Mouse (Mus musculus): ENCODE measurements at regions not wholly inside any gene's neighbourhood (a gene's known extent, or its start where the extent isn't known, plus 50 kb on each side); places are given as distances from the start of the nearest gene placed in this dataset.

GRCm38 (mm10) chr13:6178362-6179070 is 317.2 kb downstream of the Klf6 start:
- ATAC-seq (ENCODE audit: insufficient number of reproducible peaks, low FRiP score) = no peak
- Histone ChIP-seq H3K4me1 (replicated peaks) (no peaks in the 10 kb centered on the region), H3K4me2 (no peak overlapping the region), H3K27ac (ENCODE audit: poor library complexity, severe bottlenecking) (no peak overlapping the region), H3K36me3 (no peaks in the 10 kb centered on the region), H3K27me3 (replicated peaks) (no peaks in the 10 kb centered on the region), H3K4me3 (no peak overlapping the region), H3K9ac (no peak overlapping the region), H3K9me3 (replicated peaks) (no peaks in the 10 kb centered on the region)
- 69% methylated on average over 9 of the region's 9 CpGs for WGBS

GRCm38 (mm10) chr13:6189133-6189532 is 327.9 kb downstream of the Klf6 start:
- Histone ChIP-seq H3K9me3 (replicated peaks) (no peaks in the 10 kb centered on the region), H3K4me3 (no peak overlapping the region), H3K9ac (no peak overlapping the region), H3K4me2 (no peak overlapping the region), H3K4me1 (replicated peaks) (peaks cover 6% of the 10 kb centered on the region), H3K36me3 (no peaks in the 10 kb centered on the region), H3K27ac (ENCODE audit: poor library complexity, severe bottlenecking) (no peak overlapping the region), H3K27me3 (replicated peaks) (no peaks in the 10 kb centered on the region)
- WGBS = 80% methylated on average over 3 of the region's 3 CpGs
- no peak for ATAC-seq (ENCODE audit: insufficient number of reproducible peaks, low FRiP score)

DNA sequence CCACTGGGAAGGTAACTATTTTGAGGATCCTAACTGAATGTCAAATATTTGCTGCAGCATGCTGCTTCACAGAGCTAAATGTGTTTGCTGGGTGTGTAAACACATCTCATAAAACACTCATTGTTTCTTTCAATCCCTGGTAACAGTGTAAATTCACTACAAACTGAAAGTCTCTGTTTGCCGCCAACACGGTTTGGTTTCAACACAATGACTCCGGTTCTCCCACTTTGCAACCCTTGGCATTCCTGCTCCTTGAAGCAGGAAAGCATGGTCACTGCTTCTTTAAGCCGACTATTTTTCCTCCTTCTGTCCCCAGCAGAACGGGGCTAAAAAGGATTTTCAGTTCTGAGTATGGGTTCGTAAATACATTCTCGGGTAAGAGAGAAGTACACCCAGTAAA is 328.3 kb downstream of the Klf6 start:
- no peak overlapping the region for H3K27ac ChIP-seq (ENCODE audit: poor library complexity, severe bottlenecking)
- H3K9me3 ChIP-seq (replicated peaks) = no peaks in the 10 kb centered on the region
- H3K4me1 ChIP-seq (replicated peaks) = peaks cover 10% of the 10 kb centered on the region
- ATAC-seq (ENCODE audit: insufficient number of reproducible peaks, low FRiP score) = no peak
- H3K36me3 ChIP-seq = no peaks in the 10 kb centered on the region
- H3K4me2 ChIP-seq = no peak overlapping the region
- no peak overlapping the region for H3K4me3 ChIP-seq
- H3K9ac ChIP-seq = no peak overlapping the region
- 64% methylated on average over 7 of the region's 7 CpGs for WGBS
- H3K27me3 ChIP-seq (replicated peaks) = no peaks in the 10 kb centered on the region

- Histone ChIP-seq H3K9me3 (replicated peaks) (no peaks in the 10 kb centered on the region), H3K4me2 (no peak overlapping the region), H3K27ac (ENCODE audit: poor library complexity, severe bottlenecking) (no peak overlapping the region), H3K9ac (no peak overlapping the region), H3K27me3 (replicated peaks) (no peaks in the 10 kb centered on the region), H3K4me1 (replicated peaks) (peaks cover 10% of the 10 kb centered on the region), H3K4me3 (no peak overlapping the region), H3K36me3 (no peaks in the 10 kb centered on the region)
- WGBS = 84% methylated on average over 7 of the region's 7 CpGs
- no peak for ATAC-seq (ENCODE audit: insufficient number of reproducible peaks, low FRiP score)
Observed at GRCm38 (mm10) chr13:6191186-6191914, 330.1 kb downstream of the Klf6 start.

GRCm38 (mm10) chr13:6191915-6192295 is 330.6 kb downstream of the Klf6 start:
- H3K4me1 ChIP-seq (replicated peaks) = peaks cover 10% of the 10 kb centered on the region
- H3K27me3 ChIP-seq (replicated peaks) = no peaks in the 10 kb centered on the region
- no peaks in the 10 kb centered on the region for H3K9me3 ChIP-seq (replicated peaks)
- H3K4me2 ChIP-seq = no peak overlapping the region
- no peak overlapping the region for H3K4me3 ChIP-seq
- H3K27ac ChIP-seq (ENCODE audit: poor library complexity, severe bottlenecking) = no peak overlapping the region
- WGBS = 38% methylated on average over 5 of the region's 5 CpGs
- no peaks in the 10 kb centered on the region for H3K36me3 ChIP-seq
- H3K9ac ChIP-seq = no peak overlapping the region
- no peak for ATAC-seq (ENCODE audit: insufficient number of reproducible peaks, low FRiP score)

GRCm38 (mm10) chr13:6196690-6197089 is 335.4 kb downstream of the Klf6 start:
- WGBS = 78% methylated on average over 5 of the region's 5 CpGs
- Histone ChIP-seq H3K4me2 (no peak overlapping the region), H3K27me3 (replicated peaks) (no peaks in the 10 kb centered on the region), H3K4me1 (replicated peaks) (peaks cover 10% of the 10 kb centered on the region), H3K36me3 (no peaks in the 10 kb centered on the region), H3K9me3 (replicated peaks) (no peaks in the 10 kb centered on the region), H3K9ac (no peak overlapping the region), H3K27ac (ENCODE audit: poor library complexity, severe bottlenecking) (no peak overlapping the region), H3K4me3 (no peak overlapping the region)
- ATAC-seq (ENCODE audit: insufficient number of reproducible peaks, low FRiP score) = no peak

- H3K4me2 ChIP-seq = no peak overlapping the region
- no peaks in the 10 kb centered on the region for H3K27me3 ChIP-seq (replicated peaks)
- no peak overlapping the region for H3K4me3 ChIP-seq
- H3K4me1 ChIP-seq (replicated peaks) = 0 out of 2 replicates have a peak, but pooled peaks cover 5% of the 10 kb centered on the region
- H3K9ac ChIP-seq = no peak overlapping the region
- H3K36me3 ChIP-seq = no peaks in the 10 kb centered on the region
- ATAC-seq (ENCODE audit: insufficient number of reproducible peaks, low FRiP score) = no peak
- H3K27ac ChIP-seq (ENCODE audit: poor library complexity, severe bottlenecking) = no peak overlapping the region
- WGBS = 77% methylated on average over 6 of the region's 6 CpGs
- H3K9me3 ChIP-seq (replicated peaks) = no peaks in the 10 kb centered on the region
Observed at GRCm38 (mm10) chr13:6199107-6199506, 337.8 kb downstream of the Klf6 start.

- Histone ChIP-seq H3K27me3 (replicated peaks) (no peaks in the 10 kb centered on the region), H3K27ac (ENCODE audit: poor library complexity, severe bottlenecking) (no peak overlapping the region), H3K9ac (no peak overlapping the region), H3K9me3 (replicated peaks) (no peaks in the 10 kb centered on the region), H3K36me3 (no peaks in the 10 kb centered on the region), H3K4me2 (no peak overlapping the region), H3K4me3 (no peak overlapping the region), H3K4me1 (replicated peaks) (no peaks in the 10 kb centered on the region)
- 92% methylated on average over 1 of the region's 1 CpGs for WGBS
- ATAC-seq (ENCODE audit: insufficient number of reproducible peaks, low FRiP score) = no peak
Observed at GRCm38 (mm10) chr13:6201516-6201915, 340.2 kb downstream of the Klf6 start.

DNA sequence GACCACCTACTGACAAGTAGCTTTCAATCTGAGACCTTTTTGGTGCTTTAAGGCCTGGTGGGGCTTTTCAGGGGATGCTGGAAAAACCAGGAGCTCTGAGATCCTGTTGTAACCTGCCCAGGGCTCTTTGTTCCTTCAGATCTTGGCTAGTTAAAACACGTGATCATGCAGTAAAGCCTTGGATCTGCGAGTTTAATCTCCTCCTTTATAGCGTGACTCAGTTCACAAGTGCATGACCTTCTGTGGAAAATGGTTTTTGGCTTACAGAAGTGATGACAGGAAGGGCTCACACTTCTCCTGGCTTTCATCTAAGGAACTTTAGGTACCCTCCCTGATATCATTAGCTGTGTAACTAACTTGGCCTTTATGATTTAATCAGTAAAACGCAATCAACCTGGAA is 343.1 kb upstream of the Pitrm1 start:
- Histone ChIP-seq H3K36me3 (no peaks in the 10 kb centered on the region), H3K4me1 (replicated peaks) (no peaks in the 10 kb centered on the region), H3K9me3 (replicated peaks) (no peaks in the 10 kb centered on the region), H3K4me2 (no peak overlapping the region), H3K27ac (ENCODE audit: poor library complexity, severe bottlenecking) (no peak overlapping the region), H3K9ac (no peak overlapping the region), H3K4me3 (no peak overlapping the region), H3K27me3 (replicated peaks) (no peaks in the 10 kb centered on the region)
- ATAC-seq (ENCODE audit: insufficient number of reproducible peaks, low FRiP score) = no peak
- whole genome bisulfite sequencing = 56% methylated on average over 4 of the region's 4 CpGs

GRCm38 (mm10) chr13:6212550-6212949 is 335.4 kb upstream of the Pitrm1 start:
- Histone ChIP-seq H3K9ac (no peak overlapping the region), H3K27me3 (replicated peaks) (no peaks in the 10 kb centered on the region), H3K36me3 (no peaks in the 10 kb centered on the region), H3K9me3 (replicated peaks) (no peaks in the 10 kb centered on the region), H3K4me2 (no peak overlapping the region), H3K4me1 (replicated peaks) (no peaks in the 10 kb centered on the region), H3K4me3 (no peak overlapping the region), H3K27ac (ENCODE audit: poor library complexity, severe bottlenecking) (no peak overlapping the region)
- WGBS = 76% methylated on average over 2 of the region's 2 CpGs
- no peak for ATAC-seq (ENCODE audit: insufficient number of reproducible peaks, low FRiP score)

GRCm38 (mm10) chr13:6214189-6214588 is 333.8 kb upstream of the Pitrm1 start:
- H3K4me1 ChIP-seq (replicated peaks) = no peaks in the 10 kb centered on the region
- WGBS = 78% methylated on average over 2 of the region's 2 CpGs
- no peaks in the 10 kb centered on the region for H3K27me3 ChIP-seq (replicated peaks)
- H3K36me3 ChIP-seq = no peaks in the 10 kb centered on the region
- H3K4me2 ChIP-seq = no peak overlapping the region
- H3K9ac ChIP-seq = no peak overlapping the region
- no peak overlapping the region for H3K4me3 ChIP-seq
- no peaks in the 10 kb centered on the region for H3K9me3 ChIP-seq (replicated peaks)
- ATAC-seq (ENCODE audit: insufficient number of reproducible peaks, low FRiP score) = no peak
- H3K27ac ChIP-seq (ENCODE audit: poor library complexity, severe bottlenecking) = no peak overlapping the region

Data from heart, embryonic 12.5 days (tissue).